Mouse (Mus musculus): ENCODE data around the gene Rptor. TPM values are rescaled to one million over a fixed set of nuclear protein-coding genes. Genes with fewer than 3 reads are reported as not detected.

The Rptor gene
- polyA plus RNA-seq, 1 experiment from 2014 or later, result 13.3 TPM

GRCm38 (mm10) chr11:119566188-119566587, 36.5 kb upstream of the Rptor start:
- Histone ChIP-seq H3K4me2 (peak overlapping the region; percentile 33; the same call in 1 of the 2 replicates), H3K27me3 (replicated peaks) (peaks cover 37% of the 10 kb centered on the region), H3K27ac (ENCODE audit: poor library complexity, severe bottlenecking) (no peak overlapping the region), H3K36me3 (no peaks in the 10 kb centered on the region), H3K4me3 (no peak overlapping the region), H3K9ac (no peak overlapping the region), H3K4me1 (replicated peaks) (peaks cover 28% of the 10 kb centered on the region), H3K9me3 (replicated peaks) (no peaks in the 10 kb centered on the region)
- WGBS, result 43% methylated on average over 5 of the region's 5 CpGs
- ATAC-seq (ENCODE audit: insufficient number of reproducible peaks, low FRiP score), result no peak

- no peak overlapping the region for H3K27ac ChIP-seq (ENCODE audit: poor library complexity, severe bottlenecking)
- WGBS, result 72% methylated on average over 15 of the region's 15 CpGs
- no peaks in the 10 kb centered on the region for H3K36me3 ChIP-seq
- no peak overlapping the region for H3K9ac ChIP-seq
- H3K9me3 ChIP-seq (replicated peaks), result no peaks in the 10 kb centered on the region
- H3K4me1 ChIP-seq (replicated peaks), result peaks cover 14% of the 10 kb centered on the region
- no peak overlapping the region for H3K4me3 ChIP-seq
- no peaks in the 10 kb centered on the region for H3K27me3 ChIP-seq (replicated peaks)
- H3K4me2 ChIP-seq, result no peak overlapping the region
- no peak for ATAC-seq (ENCODE audit: insufficient number of reproducible peaks, low FRiP score)
Observed at GRCm38 (mm10) chr11:119572316-119573010, 30.2 kb upstream of the Rptor start.

- no peaks in the 10 kb centered on the region for H3K9me3 ChIP-seq (replicated peaks)
- WGBS, result 6% methylated on average over 4 of the region's 4 CpGs
- no peak overlapping the region for H3K9ac ChIP-seq
- no peaks in the 10 kb centered on the region for H3K27me3 ChIP-seq (replicated peaks)
- H3K4me2 ChIP-seq, result no peak overlapping the region
- peaks cover 14% of the 10 kb centered on the region for H3K4me1 ChIP-seq (replicated peaks)
- no peak overlapping the region for H3K4me3 ChIP-seq
- no peak for ATAC-seq (ENCODE audit: insufficient number of reproducible peaks, low FRiP score)
- no peaks in the 10 kb centered on the region for H3K36me3 ChIP-seq
- H3K27ac ChIP-seq (ENCODE audit: poor library complexity, severe bottlenecking), result no peak overlapping the region
Observed at GRCm38 (mm10) chr11:119576855-119577254, 25.9 kb upstream of the Rptor start.

- WGBS, result 85% methylated on average over 2 of the region's 2 CpGs
- H3K4me2 ChIP-seq, result no peak overlapping the region
- H3K9ac ChIP-seq, result no peak overlapping the region
- H3K27me3 ChIP-seq (replicated peaks), result no peaks in the 10 kb centered on the region
- no peaks in the 10 kb centered on the region for H3K9me3 ChIP-seq (replicated peaks)
- H3K27ac ChIP-seq (ENCODE audit: poor library complexity, severe bottlenecking), result no peak overlapping the region
- ATAC-seq (ENCODE audit: insufficient number of reproducible peaks, low FRiP score), result no peak
- peaks cover 14% of the 10 kb centered on the region for H3K4me1 ChIP-seq (replicated peaks)
- no peaks in the 10 kb centered on the region for H3K36me3 ChIP-seq
- H3K4me3 ChIP-seq, result no peak overlapping the region
Observed at GRCm38 (mm10) chr11:119577721-119578120, 25.0 kb upstream of the Rptor start.

- ATAC-seq (ENCODE audit: insufficient number of reproducible peaks, low FRiP score), result no peak
- no peak overlapping the region for H3K9ac ChIP-seq
- H3K4me1 ChIP-seq (replicated peaks), result peaks cover 19% of the 10 kb centered on the region
- 74% methylated on average over 4 of the region's 4 CpGs for WGBS
- no peak overlapping the region for H3K27ac ChIP-seq (ENCODE audit: poor library complexity, severe bottlenecking)
- H3K9me3 ChIP-seq (replicated peaks), result no peaks in the 10 kb centered on the region
- H3K4me3 ChIP-seq, result no peak overlapping the region
- no peaks in the 10 kb centered on the region for H3K36me3 ChIP-seq
- no peak overlapping the region for H3K4me2 ChIP-seq
- H3K27me3 ChIP-seq (replicated peaks), result peaks cover 17% of the 10 kb centered on the region; the same call in 1 of the 2 replicates
Observed at GRCm38 (mm10) chr11:119586511-119586910, 16.2 kb upstream of the Rptor start.

GRCm38 (mm10) chr11:119587112-119587511, 15.6 kb upstream of the Rptor start:
- Histone ChIP-seq H3K4me2 (no peak overlapping the region), H3K27me3 (replicated peaks) (peaks cover 17% of the 10 kb centered on the region; the same call in 1 of the 2 replicates), H3K4me1 (replicated peaks) (peaks cover 19% of the 10 kb centered on the region), H3K9ac (no peak overlapping the region), H3K4me3 (no peak overlapping the region), H3K36me3 (no peaks in the 10 kb centered on the region), H3K9me3 (replicated peaks) (no peaks in the 10 kb centered on the region), H3K27ac (ENCODE audit: poor library complexity, severe bottlenecking) (no peak overlapping the region)
- 41% methylated on average over 5 of the region's 5 CpGs for WGBS
- ATAC-seq (ENCODE audit: insufficient number of reproducible peaks, low FRiP score), result no peak

- H3K4me3 ChIP-seq, result no peak overlapping the region
- no peaks in the 10 kb centered on the region for H3K9me3 ChIP-seq (replicated peaks)
- H3K27me3 ChIP-seq (replicated peaks), result peaks cover 23% of the 10 kb centered on the region; the same call in 1 of the 2 replicates
- H3K4me1 ChIP-seq (replicated peaks), result peaks cover 27% of the 10 kb centered on the region
- H3K9ac ChIP-seq, result no peak overlapping the region
- no peak overlapping the region for H3K4me2 ChIP-seq
- H3K27ac ChIP-seq (ENCODE audit: poor library complexity, severe bottlenecking), result no peak overlapping the region
- no peaks in the 10 kb centered on the region for H3K36me3 ChIP-seq
- 69% methylated on average over 7 of the region's 7 CpGs for WGBS
- no peak for ATAC-seq (ENCODE audit: insufficient number of reproducible peaks, low FRiP score)
Observed at GRCm38 (mm10) chr11:119589242-119589641, 13.5 kb upstream of the Rptor start.

- no peaks in the 10 kb centered on the region for H3K9me3 ChIP-seq (replicated peaks)
- peaks cover 8% of the 10 kb centered on the region for H3K4me1 ChIP-seq (replicated peaks)
- peaks cover 17% of the 10 kb centered on the region; the same call in 1 of the 2 replicates for H3K27me3 ChIP-seq (replicated peaks)
- no peak for ATAC-seq (ENCODE audit: insufficient number of reproducible peaks, low FRiP score)
- no peak overlapping the region for H3K9ac ChIP-seq
- no peak overlapping the region for H3K4me3 ChIP-seq
- 19% methylated on average over 3 of the region's 3 CpGs for WGBS
- no peaks in the 10 kb centered on the region for H3K36me3 ChIP-seq
- H3K4me2 ChIP-seq, result no peak overlapping the region
- H3K27ac ChIP-seq (ENCODE audit: poor library complexity, severe bottlenecking), result no peak overlapping the region
Observed at GRCm38 (mm10) chr11:119593966-119594365, 8.7 kb upstream of the Rptor start.

- 61% methylated on average over 3 of the region's 3 CpGs for WGBS
- Histone ChIP-seq H3K27ac (ENCODE audit: poor library complexity, severe bottlenecking) (no peak overlapping the region), H3K36me3 (no peaks in the 10 kb centered on the region), H3K4me1 (replicated peaks) (peaks cover 6% of the 10 kb centered on the region), H3K4me2 (no peak overlapping the region), H3K4me3 (no peak overlapping the region), H3K9me3 (replicated peaks) (no peaks in the 10 kb centered on the region), H3K9ac (no peak overlapping the region), H3K27me3 (replicated peaks) (0 out of 2 replicates have a peak, but pooled peaks cover under 1% of the 10 kb centered on the region)
- ATAC-seq (ENCODE audit: insufficient number of reproducible peaks, low FRiP score), result no peak
Observed at GRCm38 (mm10) chr11:119598856-119599255, 3.8 kb upstream of the Rptor start.

- 75% methylated on average over 1 of the region's 1 CpGs for WGBS
- Histone ChIP-seq H3K9ac (no peak overlapping the region), H3K27ac (ENCODE audit: poor library complexity, severe bottlenecking) (no peak overlapping the region), H3K4me1 (replicated peaks) (peaks cover 9% of the 10 kb centered on the region), H3K4me2 (no peak overlapping the region), H3K36me3 (no peaks in the 10 kb centered on the region), H3K4me3 (no peak overlapping the region), H3K27me3 (replicated peaks) (no peaks in the 10 kb centered on the region), H3K9me3 (replicated peaks) (no peaks in the 10 kb centered on the region)
- no peak for ATAC-seq (ENCODE audit: insufficient number of reproducible peaks, low FRiP score)
Observed at GRCm38 (mm10) chr11:119600286-119600685, 2.4 kb upstream of the Rptor start.

GRCm38 (mm10) chr11:119602177-119602700, 466 bp upstream of the Rptor start:
- ATAC-seq (ENCODE audit: insufficient number of reproducible peaks, low FRiP score), result no peak
- H3K27me3 ChIP-seq (replicated peaks), result no peaks in the 10 kb centered on the region
- H3K4me3 ChIP-seq, result peak overlapping the region; percentile 24; the same call in 1 of the 2 replicates
- H3K36me3 ChIP-seq, result peaks cover 1% of the 10 kb centered on the region; the same call in 1 of the 2 replicates
- peak overlapping the region; percentile 45 for H3K4me2 ChIP-seq
- H3K27ac ChIP-seq (ENCODE audit: poor library complexity, severe bottlenecking), result no peak overlapping the region
- H3K9ac ChIP-seq, result no peak overlapping the region
- no peaks in the 10 kb centered on the region for H3K9me3 ChIP-seq (replicated peaks)
- H3K4me1 ChIP-seq (replicated peaks), result peaks cover 9% of the 10 kb centered on the region
- 40% methylated on average over 10 of the region's 10 CpGs for WGBS

Measured in heart, embryonic 12.5 days (tissue).